Mouse (Mus musculus): ENCODE measurements around the gene M6pr. TPM values are rescaled to one million over a fixed set of nuclear protein-coding genes. Genes with fewer than 3 reads are reported as not detected.

The M6pr gene
- polyA plus RNA-seq (2012; rRNA removed): 46.6 and 48.1 TPM in 2 replicates

DNA sequence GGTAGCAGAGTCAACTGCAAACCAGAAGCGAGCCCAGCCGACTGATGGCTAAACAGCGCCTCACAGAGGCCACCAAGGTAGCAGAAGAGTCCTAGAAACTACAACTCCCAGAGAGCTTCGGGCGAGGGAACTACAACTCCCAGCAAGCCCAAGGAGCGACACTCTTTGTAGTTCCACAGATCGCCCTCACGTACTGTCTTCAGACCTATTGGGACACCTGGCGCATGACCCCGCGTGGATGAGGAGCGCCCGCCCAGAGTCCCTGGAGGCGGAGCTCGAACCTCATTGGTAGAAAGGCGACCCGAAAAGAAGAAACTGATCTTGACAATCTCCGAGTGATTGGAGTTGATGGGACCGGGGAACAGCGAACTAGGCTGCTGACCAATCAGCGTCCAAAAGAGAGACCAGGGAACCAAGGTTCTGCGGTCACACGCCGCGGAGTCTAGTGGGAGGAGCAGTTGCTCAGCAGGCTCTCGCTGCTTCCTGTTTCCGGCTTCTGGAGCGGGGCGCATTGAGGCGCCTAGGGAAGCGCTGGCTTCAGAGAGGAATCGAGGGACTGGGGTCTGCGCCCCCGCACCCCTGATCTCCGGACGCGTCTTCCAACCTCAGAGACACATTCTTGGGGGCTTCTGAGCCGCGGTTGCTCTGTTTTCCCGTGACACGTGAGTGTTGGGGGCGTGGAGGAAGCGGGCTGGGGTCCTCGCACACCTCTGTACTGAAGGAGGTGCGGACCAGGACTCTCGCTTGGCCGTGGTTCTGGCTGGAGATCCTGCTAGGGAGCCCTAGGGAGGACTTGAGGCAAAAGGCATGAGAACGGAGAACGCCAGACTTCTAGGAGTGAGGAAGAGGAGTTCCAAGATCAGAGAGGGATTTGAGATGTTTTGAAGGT, at the start of gene M6pr:
M6pr (plus strand) TSS at position 216 of the 889 bp plus-strand sequence.

DNA sequence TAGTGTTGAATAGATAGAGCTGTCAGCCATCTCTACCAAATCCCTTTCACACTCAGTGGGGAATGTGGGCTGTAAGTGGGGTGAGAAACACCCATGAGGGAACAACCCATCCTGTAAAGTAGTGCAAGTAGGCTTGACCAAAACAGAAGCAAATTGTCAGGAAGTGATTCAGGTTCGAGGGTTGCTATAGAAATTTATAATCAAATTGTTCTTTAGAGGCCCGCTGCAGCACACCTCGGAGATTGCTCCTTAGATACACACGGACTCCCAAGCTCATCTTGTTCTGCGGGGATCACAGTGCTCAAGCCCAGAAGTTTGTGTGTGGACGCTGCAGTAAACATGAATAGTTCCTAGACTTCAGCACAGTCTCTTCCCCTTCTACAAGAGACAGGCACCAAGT, 25.7 kb upstream of the M6pr start, which contains the start of gene Klrg1:
Klrg1 (minus strand) TSS at position 101 of the 400 bp plus-strand sequence.

GRCm38 (mm10) chr6:122340349-122341000, 32.0 kb downstream of the M6pr start, which contains the start of gene Phc1:
Gene Phc1 (minus strand): TSS chr6:122340561.

Other genes with a start within 250 kb of the M6pr start
- 0.41 and 0.43 TPM in 2 replicates for gene Klrg1, start 25.8 kb upstream of the M6pr start, polyA plus RNA-seq (2012; rRNA removed)
- 122 and 147 TPM in 2 replicates for gene Phc1, start 31.8 kb downstream of the M6pr start, polyA plus RNA-seq (2012; rRNA removed)
- gene Rimklb, start 190.0 kb downstream of the M6pr start, polyA plus RNA-seq (2012; rRNA removed): 161 and 214 TPM in 2 replicates
- gene Mfap5, start 197.1 kb downstream of the M6pr start, polyA plus RNA-seq (2012; rRNA removed): 2.2 and 9.8 TPM in 2 replicates
- 0.33 and 0.45 TPM in 2 replicates for gene Aicda, start 245.1 kb downstream of the M6pr start, polyA plus RNA-seq (2012; rRNA removed)